Mouse (Mus musculus): ENCODE results near the gene Tlnrd1. TPM values are rescaled to one million over a fixed set of nuclear protein-coding genes. Genes with fewer than 3 reads are reported as not detected.
A peak's percentile ranks its signal among the peaks of the same experiment; 100 is the strongest.
"Not testable (repeated sequence)": the region's sequence is repeated elsewhere in the genome, so short reads cannot be mapped to it uniquely, and the experiment has no call there.

Tlnrd1 gene
- polyA plus RNA-seq (2017; shearing (Covaris generic)) = under 1 TPM; 0.70 to 0.93 TPM

DNA sequence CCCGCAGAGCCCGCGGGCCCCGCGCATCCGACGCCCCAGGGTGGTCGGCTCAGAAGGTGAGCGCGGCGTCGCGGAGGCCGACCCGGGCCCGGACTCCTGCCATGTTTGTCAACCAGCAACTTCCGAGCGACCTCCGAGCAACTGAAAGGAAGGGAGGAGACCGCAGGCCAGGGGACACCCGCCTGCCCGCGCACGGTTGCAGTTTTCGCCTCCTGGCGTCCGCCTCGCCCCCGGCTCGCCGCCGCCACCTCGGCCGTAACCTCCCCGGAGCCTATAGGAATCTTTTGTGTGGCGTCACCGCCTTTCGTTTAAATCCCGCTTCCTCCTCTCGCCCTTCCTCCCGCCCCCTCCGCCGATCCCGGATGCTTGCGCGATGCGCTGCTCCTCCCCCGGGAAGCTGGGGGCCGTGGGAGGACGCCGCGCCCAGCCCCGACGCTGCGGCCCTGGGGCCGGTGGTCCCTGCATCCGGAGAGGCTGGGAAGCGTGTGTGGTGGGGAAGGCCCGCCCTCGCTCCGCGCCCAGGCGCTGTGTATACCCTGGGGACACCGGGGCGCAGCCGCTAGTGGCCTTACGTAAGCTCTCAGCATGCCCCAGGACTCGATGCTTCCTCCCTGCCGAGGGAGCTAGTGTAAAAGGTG lies at the start of gene Tlnrd1, which contains the start of gene Mesd:
Gene Tlnrd1 (minus strand): TSS at position 285 of the 638 bp plus-strand sequence.
Gene Mesd (plus strand): TSS at position 446 of the 638 bp plus-strand sequence.
- peak; percentile 81 for ATAC-seq

DNA sequence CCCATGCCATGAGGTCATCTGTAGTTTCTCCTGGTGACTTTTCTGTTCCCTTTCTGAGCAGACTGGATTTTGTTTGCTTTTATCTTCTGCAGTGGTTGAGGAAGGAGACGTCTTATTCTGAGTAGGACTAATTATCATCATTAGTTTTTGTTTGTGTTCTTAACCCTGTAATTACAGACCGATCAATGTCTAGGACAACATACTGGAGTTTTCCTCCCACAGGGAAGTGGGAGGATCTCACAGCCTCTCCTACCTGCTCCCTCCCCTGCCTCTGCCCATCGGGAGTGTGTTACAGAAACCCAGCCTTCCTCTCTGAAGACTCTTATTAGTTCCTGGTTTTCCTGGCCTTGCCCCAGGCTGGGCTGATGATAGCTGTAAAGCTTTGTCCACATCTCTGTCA lies 37.5 kb upstream of the Tlnrd1 start:
- no peak for ATAC-seq

DNA sequence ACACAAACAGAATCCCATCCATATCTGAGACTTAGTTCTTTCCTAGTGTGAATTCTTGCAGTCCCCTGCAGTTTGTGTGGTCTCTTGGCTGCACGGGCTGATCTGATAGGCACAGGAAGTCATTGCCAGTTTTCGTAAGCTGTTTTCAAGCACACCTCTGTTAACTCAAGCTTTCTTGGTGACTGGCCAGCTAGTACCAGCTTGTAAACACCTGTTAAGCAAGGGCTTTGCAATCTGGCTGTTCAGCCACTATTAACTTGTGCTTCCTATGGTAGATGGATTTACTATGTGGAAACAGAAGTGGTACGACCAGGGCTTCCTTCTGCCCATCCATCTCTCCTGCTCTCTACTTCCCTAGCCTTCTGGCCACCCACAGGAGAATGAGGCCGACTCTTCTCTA lies 36.1 kb upstream of the Tlnrd1 start:
- no peak for ATAC-seq

DNA sequence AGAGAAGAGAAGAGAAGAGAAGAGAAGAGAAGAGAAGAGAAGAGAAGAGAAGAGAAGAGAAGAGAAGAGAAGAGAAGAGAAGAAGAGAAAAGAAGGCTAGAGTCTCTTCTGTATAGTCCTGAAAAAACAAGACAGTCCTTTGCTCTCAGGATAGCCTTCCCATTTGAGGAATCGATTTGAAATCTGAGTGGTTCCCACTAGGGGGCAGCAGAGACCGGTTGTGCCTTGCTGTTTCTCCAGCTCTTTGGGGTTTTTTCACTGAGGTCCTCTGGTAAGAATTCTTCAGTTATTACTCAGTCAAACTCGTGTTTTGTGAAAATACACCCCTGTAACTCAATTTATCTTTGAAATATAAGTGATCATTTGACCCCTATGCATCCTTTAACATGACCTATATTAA lies 30.5 kb upstream of the Tlnrd1 start:
- no peak for ATAC-seq

DNA sequence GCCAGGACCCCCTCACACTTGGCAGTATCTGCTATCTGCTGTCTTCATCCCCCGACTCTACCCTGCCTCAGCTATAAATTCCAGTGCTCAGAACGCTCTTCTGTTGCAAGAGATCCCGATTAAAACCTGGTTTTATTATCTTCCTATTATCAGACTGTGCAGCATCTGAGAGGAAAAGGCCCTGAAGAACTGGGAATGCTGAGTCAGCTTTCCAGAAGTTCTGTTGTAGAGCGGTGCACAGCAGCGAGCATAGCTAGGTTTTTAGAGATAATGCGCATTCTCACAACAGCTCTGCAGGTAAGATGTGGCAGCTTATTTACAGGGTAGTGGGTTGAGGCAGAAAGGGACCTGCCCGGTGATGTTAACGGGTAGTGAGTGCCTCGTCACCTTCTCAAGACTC lies 29.9 kb upstream of the Tlnrd1 start:
- no peak for ATAC-seq

DNA sequence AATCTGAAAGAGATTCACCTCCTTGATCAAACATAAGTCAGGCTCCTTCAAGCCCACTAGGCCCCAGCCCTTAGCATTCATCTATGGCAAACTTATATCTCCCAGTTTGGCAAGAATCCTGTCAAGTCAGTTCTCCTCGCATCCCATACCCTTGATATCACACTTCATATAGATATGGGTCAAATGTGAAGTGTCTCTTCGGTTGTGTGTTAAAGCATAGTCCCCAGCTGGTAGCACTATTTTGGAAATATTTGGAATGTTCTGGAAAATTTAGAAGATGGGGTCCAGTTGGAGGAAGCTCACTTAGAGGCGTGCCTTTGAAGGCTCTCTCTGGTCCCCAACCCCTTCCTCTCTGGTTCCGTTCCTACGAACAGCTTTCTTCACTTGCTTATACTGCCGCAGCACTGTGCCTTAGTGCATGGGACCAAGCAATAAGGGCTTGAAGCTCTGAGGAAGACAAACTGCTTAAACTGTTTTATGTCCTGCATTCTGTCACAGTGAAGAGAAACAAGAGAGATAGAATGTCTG lies 29.4 kb upstream of the Tlnrd1 start:
- no peak for ATAC-seq

DNA sequence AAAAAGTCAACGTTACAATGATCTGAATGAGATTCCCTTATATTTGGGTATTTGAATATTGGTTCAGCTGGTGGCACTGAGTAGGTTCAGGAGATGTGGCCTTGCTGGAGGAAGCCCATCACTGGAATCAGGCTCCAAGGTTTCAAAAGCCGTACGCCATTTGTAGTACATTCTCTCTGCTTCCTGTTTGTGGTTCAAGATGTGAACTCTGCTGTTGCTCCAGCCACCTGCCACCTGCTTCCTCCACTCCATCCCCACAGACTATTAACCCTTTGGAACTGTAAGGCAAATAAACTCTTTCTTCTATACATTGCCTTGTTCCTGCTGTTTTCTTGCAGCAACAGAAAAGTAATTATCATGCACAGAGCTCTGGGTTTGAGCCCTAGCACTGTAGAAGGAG lies 27.8 kb upstream of the Tlnrd1 start:
- no peak for ATAC-seq

DNA sequence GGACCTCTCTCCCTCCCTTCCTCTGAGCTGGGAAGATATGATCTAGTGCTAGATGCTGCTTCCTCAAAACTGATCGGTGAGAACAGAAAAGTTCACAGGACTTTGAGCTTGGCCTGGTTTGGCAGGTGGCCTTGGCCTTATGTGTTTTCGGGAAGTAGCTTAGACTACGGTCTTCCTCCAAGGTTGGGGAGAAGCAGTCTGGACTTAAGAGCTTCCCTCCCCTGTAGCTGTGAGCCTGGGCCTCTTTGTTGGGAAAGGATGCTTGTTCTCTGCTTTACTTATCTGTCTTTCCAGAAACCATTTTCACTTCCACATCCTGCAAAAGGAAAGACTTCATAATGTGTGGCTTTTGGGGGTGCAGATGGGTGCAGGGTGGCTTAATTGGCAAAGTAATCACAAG lies 20.7 kb upstream of the Tlnrd1 start:
- ATAC-seq = no peak

DNA sequence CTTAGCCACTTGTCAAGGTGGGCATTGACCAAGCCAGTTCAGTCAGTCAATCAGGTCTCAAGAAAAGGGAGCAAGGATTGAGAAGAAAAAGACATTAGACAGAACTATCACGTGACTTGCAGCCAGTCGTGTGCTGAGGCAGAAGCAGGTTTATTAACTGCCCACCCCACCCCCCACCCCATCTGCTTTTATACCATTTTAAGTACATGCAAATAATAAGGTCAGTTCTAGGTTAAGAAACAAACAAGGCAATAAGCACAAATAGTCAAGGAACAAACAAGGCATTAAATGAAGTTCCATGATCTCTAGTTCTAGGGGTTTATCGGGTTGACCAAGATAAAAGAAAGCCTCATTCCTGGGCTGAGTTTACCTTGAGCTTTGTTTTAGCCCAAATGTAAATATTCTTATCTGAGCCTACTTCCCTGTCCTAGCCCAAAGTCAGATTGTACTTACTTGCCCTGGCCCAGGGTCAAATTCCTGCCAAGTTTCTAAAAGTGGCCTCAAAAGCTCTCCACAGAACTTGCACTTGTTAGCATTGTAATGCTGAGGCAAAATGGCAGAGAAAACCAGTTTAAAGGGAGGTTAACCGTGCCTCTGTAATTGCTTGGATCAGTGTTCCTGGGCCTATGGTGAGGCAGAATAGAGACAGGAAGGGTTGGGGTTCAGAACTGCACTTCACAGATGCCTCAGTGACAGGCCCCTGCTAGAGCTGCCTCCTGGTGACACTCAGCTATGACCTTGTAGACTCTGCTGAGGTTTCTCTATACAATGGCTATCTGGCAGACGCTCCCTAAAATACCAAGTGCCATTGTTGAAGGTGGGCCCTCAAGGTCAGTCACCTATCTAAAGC lies 18.4 kb upstream of the Tlnrd1 start:
- ATAC-seq = no peak

DNA sequence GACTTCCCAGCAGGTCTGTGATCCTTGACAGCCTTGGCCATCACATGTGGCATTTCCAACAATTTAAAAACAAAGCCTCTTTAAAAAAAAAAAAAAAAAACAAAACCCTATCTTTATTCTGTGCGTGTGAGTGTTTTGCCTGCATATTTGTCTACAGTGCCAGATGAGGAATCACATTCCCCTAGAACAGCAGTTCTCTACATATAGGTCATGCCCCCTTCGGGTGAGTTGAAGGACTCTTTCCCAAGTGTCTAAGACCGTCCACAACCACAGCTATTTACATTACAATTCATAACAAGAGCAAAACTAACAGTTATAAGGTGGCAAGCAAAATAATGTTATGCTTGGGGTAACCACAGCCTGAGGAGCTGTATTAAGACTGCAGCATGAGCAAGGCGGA lies 17.3 kb upstream of the Tlnrd1 start:
- ATAC-seq = no peak

DNA sequence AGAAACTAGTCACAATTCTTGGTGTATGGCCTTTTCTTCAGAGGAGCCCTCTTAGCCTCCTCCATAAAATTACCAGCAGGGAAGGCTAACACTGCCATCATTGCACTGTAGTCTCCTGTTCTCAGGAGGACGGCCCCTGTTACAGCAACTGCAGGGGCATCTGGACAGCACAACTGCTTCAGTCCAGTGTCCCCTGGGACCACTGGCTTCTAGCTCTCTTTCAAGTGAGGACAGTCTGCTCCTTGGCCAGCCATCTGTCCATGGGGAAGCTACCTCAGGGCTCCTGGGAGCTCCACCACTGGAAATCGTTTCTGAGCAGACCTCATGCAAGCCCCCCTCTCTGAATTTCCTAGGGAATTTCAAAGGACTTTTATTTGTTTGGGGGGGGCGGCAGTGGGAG lies 16.4 kb upstream of the Tlnrd1 start:
- no peak for ATAC-seq

DNA sequence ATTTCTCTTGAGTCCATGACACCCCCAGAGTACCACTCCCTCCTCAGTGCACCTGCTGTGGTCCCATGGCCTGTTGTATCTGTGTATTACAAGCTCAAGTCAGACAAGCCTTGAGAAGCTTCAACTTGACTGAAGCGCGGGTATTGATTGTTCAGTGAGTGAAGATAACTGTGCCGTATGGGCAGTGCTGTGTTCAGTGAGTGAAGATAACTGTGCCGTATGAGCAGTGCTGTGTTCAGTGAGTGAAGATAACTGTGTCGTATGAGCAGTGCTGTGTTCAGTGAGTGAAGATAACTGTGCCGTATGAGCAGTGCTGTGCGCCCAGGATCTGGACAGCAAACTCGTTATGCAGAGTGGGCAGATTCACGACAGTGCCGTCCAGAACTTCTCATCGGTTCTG lies 14.2 kb upstream of the Tlnrd1 start:
- no peak for ATAC-seq

DNA sequence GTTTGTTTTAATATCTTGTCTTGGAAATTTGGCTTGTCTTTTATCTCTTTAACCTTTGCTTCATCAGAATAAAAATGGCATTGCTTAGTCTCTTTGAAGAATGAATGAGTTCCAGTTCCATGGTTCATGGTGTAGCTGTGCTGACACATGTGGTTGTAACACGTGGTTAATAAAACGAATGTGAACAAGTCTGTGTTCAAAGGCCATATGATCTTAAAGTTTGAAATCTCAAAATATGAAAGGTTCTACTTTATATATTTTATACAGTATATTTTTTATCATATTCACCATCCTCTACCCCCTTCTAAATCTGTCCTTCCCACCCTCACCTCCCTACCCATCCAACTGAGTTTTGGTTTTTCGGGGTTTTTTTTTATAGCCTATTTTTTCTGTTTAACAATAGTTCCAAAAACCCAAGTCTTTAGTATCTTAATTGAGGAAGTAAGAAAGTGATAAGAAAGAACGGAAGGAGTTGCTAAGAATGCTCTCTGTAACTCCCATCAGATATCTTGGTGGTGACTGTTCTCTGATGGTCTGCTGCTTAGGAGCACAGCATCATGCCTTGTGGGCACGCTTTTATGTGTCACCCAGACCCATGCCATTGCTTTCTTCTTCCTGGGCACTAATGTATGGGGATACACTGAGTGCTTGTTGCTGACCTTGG lies 12.1 kb upstream of the Tlnrd1 start:
- no peak for ATAC-seq

DNA sequence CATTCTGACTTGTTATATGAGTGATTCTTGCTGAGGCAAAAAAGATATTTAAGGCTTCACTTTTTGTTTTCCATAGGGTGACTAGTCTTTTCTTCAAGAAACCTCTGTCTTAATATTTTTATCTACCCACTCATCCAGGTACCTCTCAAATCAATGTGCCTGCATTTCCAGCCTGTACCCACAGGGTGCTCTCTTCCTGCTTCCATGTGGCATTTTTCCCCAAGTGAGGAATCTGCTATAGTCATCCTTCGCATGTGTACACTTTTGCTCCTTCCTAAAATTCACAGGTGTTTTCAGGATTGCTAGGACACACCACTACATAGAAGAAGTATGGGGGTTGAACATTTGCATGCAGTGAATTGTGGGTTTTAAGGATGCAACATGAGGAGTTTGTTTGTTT lies 10.2 kb upstream of the Tlnrd1 start:
- ATAC-seq = no peak

DNA sequence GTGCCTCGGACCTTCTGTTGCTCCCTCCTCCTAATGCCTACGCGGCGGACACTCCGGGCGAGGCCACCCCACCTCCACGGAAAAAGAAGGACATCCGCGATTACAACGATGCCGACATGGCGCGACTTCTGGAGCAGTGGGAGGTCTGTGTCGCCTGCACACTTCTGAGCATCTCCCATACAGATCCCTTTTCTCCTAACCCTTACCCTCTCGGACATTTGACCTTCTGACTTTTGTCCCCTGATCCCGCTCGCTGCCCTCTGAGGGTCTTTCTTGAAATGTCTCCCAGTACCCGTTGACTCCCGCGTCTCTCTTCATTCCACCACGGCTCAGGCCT lies 8.2 kb upstream of the Tlnrd1 start:
- peak; percentile 3 for ATAC-seq

DNA sequence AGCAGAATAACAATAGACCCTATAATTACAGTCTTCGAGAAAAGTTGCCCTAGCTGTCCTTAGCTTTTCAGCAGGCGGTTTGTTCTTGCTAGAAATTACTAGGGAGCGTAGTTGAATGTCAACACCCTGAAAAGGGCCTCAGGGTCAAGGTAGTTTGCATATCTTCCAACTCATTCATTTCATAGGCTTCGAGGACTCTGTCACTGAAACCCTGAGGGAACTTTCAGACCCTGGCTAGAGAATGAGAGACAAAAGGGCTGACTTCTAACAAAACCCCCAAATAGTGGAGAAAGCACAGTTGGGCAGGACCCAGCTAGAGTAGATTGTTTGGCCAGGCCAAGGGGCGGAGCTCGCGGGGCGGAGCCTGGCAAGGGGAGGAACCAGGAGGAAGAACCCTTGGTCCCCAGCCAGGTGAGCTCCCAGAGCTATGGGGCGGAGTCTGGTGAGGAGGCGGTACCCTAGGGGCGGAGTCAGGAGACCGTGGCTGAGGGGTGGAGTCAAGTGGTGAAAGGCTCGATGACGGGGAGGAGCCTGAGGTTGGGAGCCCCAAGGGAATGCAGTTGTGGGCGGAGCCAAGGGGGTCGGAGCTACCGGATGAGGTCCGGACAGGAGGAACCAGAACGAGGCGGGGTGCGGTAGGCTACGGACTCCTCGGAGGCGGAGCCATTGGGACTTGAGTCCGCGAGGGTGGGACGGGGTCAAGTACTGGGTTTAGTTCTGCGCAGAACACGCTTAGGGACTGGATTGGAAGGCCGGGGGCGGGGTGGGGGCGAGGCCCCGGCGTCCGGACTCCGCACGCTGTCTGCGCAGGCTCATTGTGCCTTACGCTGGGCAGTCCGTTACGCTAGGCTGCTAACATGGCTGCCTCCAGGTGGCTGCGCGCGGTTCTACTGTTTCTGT lies 7.6 kb upstream of the Tlnrd1 start:
- ATAC-seq = peak; percentile 94

DNA sequence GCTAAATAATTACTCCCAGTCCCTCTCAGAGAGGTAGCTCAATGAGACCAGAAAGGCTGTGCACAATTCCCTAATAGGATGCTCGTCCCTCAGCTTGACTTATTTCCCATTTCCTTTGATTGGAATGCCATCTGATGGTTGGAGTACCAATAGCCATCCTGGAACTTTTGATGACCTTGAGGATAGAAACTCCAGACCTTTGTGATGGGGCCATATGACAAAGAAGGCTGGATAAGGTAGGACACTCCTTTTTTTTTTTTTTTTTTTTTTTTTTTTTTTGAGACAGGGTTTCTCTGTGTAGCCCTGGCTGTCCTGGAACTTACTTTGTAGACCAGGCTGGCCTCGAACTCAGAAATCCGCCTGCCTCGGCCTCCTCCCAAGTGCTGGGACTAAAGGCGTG lies 5.8 kb upstream of the Tlnrd1 start:
- not testable (repeated sequence) for ATAC-seq

DNA sequence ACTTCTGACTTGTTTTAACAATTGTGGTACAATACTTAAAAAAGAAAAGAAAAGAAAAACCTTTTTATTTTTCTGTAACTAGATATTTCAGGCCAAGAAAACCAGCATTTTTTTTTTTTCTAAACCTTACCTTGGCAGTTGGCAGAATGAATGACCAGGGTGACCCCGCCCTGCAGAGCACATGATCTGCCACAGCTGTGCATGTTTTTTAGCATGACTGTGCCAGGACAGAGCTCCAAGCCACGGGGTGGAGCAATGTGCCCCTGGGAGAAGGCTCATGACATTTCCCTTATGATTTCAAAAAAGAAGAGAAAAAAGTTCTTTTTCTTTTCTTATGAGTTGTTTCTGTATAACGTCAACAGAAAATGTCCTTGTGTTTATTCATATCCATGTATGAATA lies 5.3 kb upstream of the Tlnrd1 start:
- no peak for ATAC-seq

DNA sequence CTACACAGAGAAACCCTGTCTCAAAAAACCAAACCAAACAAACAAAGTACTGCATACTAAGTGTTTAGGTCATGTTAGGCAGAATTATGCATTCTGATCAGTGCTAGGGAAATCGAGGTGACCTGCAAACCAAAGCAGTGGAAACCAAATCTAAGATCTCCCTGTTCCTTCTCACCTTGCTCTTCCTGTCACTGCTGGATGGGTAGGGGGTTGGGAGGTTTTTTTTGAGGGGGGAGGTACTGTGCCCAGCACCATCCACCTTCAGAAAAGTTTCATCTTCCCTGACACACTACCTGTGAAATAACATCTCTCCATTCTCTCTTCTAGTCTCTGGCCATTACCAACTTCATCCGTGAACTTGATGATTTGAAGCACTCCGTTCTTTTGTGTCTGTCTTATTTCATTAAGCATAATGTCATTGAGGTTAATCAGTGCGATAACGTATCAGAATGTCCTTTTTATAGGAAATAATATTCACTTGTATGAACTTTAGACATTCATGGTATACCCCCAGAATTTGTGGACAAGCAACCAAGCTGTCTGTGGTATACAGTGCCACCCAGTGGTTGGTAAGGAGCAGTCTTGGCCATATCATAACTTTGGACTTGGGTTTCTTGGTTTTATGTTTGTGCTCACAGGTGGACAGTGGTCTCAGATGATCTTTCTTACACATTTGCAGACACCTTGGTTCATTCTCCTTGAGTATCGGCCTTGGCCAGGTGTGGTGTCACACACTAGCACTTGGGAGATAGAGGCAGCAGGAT lies 2.4 kb upstream of the Tlnrd1 start:
- no peak for ATAC-seq

DNA sequence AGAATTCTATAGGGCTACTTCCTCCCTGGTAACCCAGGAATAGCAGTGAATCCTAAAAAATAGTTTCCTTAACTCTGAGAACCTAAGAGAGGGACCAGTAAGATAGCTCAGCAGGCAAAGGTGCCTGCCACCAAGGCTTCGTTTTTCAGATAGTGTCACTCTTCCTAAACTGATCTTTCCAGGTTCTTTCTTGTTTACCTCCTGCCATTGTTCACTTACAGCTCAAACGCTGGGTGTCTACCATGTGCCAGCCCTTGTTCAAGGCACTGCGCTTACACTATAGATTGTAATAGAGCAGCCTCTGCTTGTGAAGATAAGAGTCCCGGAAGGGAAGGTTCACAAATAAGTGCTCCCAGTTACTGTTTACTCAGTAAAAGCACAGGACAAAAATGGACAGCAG lies 1.7 kb upstream of the Tlnrd1 start:
- no peak for ATAC-seq

DNA sequence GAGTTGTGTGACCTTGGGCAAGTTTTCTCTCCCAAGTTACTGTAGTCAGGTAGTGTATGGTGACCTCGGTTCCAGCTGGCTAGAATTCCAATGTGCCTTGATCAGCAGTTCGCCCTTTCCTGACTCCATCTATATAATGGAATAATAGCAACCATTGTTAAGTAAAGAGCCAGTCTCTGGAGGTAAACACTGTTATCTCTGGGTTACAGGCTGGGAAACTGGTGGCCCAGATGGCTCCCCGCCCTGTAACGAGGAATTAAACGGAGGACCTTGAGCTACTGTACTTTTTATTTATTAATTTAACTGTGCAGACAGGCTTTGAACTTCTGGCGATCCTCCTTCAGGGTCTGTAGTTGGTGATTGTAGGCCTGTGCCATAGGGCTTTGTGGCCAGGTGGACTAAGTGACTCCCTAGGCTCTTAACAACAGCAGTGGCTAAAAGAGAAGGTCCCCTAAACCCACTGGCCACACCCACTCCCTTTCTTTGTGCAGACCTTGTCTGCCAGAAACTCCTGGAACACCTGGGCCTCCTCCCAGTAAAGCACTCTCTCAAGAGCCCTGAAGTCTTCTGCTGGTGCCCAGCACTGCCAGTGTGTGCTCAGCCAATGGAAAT lies 922 bp upstream of the Tlnrd1 start:
- no peak for ATAC-seq
